Mouse (Mus musculus) liver, embryonic 14.5 days (tissue): ENCODE measurements around the gene Spon1.

Source experiments
- CTCF ChIP-seq: IDR thresholded peaks from 2 replicates; pipeline ENCODE4 v1.5.1; 2016; ENCODE audit warnings: antibody characterized with exemption, low read depth, control low read depth
- EP300 ChIP-seq: IDR thresholded peaks from 2 replicates; pipeline ENCODE4 v1.6.1; 2016; ENCODE audit warnings: antibody characterized with exemption, low read depth

- no peak for TF ChIP-seq EP300
- no peak for TF ChIP-seq CTCF
These were observed 294.6 kb downstream of the Spon1 start for GRCm38 (mm10) chr7:114060445-114060844.
